Mouse (Mus musculus) kidney, adult 9 months (tissue): ENCODE measurements around the gene Cep164.

Experiments
- DNase-seq: peaks from one replicate; pipeline ENCODE4 v3.0.0; 2022

Cep164 gene

GRCm38 (mm10) chr9:45838069-45838433 is 9.6 kb upstream of the Cep164 start:
- no peak for DNase-seq

GRCm38 (mm10) chr9:45833461-45833860 is 5.0 kb upstream of the Cep164 start:
- no peak for DNase-seq

DNA sequence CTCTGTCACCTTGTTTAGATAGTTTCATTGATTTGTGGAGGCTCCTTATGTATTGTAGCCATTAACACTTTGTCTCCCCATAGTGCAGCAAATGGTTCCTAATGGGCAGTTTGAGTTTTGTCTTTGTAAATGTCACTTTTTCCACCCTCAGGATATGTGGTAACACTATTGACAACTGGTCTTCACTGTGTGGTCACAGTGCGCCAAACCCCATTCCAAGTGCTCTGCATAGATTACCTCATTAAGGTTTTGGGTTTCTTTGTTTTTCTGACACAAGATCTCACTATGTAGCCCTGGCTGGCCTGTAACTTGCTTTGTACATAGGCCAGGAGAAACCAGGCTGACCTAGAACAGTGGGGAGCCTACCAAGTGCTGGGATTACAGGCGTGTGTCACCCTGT is 4.4 kb upstream of the Cep164 start:
- no peak for DNase-seq

- DNase-seq: peak; percentile 84
Measured at GRCm38 (mm10) chr9:45829107-45829506, 616 bp upstream of the Cep164 start.

- DNase-seq: no peak
Measured at GRCm38 (mm10) chr9:45827663-45828290, 714 bp downstream of the Cep164 start.

GRCm38 (mm10) chr9:45818406-45819011 is 10.0 kb downstream of the Cep164 start:
- DNase-seq: no peak

DNA sequence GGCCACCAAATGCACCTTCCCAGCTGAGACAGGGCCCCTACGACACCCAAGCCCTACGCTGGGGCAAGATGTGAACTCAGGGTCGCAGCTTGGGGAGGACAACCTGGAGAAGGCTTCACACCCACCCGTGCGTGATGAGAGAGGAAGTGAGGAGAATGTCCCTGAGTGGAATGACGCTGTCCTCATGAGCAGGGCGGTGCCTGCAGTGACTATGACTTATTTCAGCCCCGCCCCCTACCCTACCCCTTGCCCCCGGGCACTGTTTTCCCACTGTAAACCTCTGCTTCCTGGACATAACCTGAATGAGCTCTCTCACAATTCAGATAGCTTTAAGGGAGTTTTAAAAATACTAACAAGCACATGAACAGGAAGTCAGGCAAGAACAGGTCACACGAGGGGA is 13.0 kb downstream of the Cep164 start:
- no peak for DNase-seq

DNA sequence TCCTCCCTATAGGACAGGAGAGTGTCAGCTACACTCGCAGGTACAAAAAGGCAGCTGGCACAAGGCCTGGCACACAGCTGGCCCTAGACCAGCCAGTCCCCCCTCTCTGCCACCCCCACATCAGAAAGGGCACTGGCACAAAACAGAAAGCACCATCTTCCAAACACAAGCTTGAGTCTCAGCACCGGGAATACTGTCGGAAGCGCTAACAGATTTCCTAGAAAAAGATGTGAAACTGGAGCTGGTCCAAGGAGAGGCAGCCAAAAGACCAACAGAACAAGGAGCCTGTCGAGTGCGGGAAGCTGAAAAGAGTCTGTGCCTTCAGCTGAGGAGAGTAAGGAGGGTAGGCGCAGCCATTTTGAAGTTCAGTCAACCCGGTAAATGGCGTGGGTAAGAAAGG is 13.4 kb downstream of the Cep164 start:
- peak; percentile 14 for DNase-seq

- no peak for DNase-seq
Measured at GRCm38 (mm10) chr9:45811946-45812345, 16.5 kb downstream of the Cep164 start.

GRCm38 (mm10) chr9:45807761-45808160 is 20.7 kb downstream of the Cep164 start:
- no peak for DNase-seq

DNA sequence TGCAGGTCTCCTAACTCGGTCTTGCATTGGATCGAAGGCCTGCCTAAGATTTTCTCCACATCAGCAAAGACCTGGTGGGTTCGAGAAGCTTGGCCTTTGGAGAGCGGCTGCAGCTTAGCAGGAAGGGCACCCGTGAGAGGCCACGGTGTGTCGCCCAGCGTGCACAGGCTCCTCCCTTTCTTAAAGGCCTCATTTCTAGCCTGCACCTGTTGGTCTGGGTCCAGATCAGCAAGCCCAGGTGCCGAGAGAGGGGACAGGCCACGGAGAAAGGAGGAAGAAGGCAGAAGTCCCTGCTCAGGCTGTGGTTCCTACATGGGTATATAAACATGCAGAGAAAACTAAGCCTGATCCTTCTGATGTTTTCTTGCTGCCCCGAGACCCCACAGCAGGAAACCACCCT is 21.2 kb downstream of the Cep164 start:
- DNase-seq: peak; percentile 18

DNA sequence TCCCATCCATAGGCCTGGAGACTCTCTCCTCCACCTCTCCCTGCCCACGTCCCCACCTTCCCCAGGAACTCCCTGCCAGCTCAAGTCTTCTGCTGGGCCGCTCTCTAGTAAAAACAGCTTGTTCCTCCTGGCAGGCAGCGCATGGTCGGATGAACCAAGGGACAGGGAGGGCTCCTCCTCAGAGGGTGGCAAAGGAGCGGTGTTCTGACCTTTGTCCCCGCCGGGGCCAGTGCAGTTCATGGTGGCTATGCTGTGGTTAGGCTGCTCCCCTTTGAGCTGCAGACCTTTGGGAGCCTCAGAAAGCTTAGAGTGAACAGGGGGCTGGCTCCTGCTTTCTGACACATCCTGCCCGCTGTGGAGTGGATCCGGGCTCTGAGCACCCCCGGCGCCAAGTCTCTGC is 21.6 kb downstream of the Cep164 start:
- DNase-seq: peak; percentile 77

DNA sequence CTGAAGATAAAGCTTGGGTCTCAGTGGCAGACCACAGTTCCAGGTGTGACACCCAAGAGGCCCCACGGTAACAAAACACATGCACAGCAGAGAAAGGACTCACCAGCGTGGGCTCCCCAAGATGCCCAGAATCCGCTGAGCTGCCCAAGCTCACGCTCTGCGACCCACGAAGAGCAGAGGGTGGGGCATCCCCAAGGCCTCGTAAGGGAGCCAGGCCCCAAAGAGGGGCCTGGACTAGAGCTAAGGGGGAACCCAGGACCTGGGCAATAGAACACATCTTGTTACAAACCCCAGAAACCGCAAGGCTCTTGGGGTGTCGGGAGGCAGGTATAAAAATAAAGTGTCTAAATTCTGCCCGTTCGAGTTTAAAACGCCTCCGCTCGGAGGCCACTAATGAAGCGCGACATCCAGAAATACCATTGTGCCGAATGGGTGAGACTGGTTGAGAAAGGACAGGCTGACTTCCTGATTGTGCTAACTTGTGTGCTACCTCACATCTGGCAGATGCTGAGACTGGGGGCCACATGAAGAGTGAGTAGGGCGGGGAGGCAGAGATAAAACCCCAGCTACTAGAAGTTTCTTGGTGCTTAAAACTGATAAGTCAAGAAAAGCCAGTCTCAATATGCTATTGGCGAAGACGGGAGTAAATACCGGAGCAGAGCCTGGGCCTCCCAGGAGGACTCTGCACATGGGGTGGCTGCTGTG is 25.3 kb downstream of the Cep164 start:
- DNase-seq: no peak

- DNase-seq: no peak
Measured at GRCm38 (mm10) chr9:45799402-45799801, 29.1 kb downstream of the Cep164 start.

GRCm38 (mm10) chr9:45798467-45799164 is 29.9 kb downstream of the Cep164 start:
- DNase-seq: peak; percentile 17

GRCm38 (mm10) chr9:45797271-45797670 is 31.2 kb downstream of the Cep164 start:
- DNase-seq: no peak

DNA sequence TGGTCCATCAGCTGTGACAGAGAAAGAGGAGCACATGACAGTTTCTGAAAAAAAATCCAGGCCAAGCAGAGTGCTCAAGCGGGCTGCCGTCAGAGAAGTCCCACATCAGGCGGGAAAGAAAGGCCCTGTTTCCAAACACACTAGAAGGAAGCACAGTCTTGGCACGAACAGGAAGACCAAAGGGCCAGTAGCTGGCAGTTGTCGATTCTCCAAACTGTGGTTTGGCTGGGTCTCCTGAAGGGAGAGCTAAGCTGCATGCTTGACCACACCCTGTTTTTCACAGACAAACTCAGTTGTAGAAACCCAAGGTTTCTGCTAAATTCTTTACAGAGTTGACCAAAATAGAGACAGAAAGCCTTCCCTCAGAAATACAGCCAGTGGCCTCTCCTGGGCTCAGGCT is 32.8 kb downstream of the Cep164 start:
- no peak for DNase-seq

- DNase-seq: no peak
Measured at GRCm38 (mm10) chr9:45793697-45794096, 34.8 kb downstream of the Cep164 start.

GRCm38 (mm10) chr9:45792235-45792634 is 36.3 kb downstream of the Cep164 start:
- DNase-seq: no peak

GRCm38 (mm10) chr9:45791456-45792142 is 36.9 kb downstream of the Cep164 start:
- no peak for DNase-seq

- DNase-seq: no peak
Measured at GRCm38 (mm10) chr9:45788405-45788804, 40.1 kb downstream of the Cep164 start.

DNA sequence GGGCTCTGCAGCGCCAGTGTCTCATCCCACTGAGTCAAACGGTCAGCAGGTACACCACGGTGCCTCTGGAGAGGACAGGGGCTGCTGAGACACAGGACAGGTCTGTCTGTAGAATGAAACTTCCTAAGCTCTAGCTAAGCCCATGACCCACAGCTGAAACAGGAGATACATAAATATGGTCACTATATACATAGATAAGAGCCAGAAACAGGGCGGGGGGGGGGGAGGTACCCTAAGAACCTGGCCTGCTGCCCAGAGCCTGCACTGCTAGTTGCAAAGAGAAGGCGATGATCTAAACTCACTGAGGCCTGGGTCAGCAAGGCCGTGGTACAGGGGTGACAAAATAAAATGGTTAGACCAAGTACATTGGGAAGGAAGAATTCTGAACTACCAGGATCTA is 40.9 kb downstream of the Cep164 start:
- no peak for DNase-seq

- no peak for DNase-seq
Measured at GRCm38 (mm10) chr9:45787071-45787470, 41.4 kb downstream of the Cep164 start.
